Comparison of ENCODE assay signal across 35 mouse cellular contexts in the genomic region with DNA sequence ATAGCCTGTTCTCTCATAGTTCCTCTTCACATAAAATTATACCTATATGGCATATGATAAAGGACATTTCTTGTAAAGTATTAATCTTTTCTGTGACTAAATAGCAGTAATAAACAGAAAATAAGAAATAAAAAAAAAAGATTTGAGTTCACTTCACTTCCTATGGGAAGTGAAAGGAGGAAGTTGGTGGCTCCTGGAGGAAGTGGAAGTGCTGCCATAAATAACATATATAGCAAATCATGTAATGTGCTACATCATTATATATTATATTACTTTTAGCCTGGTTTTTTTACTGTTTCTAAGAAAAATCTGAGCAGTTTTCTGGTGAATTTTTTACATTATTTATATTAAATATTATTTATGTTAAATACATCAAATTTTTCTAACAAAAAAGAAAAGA.
"Had no signal": no experiment of that assay in that cellular context is flagged by ENCODE, and none has a peak within 500 bp of the region (broad histone marks: within the 10 kb centered on the region; RNA-seq: fewer than 3 reads in every experiment).

No protein-coding gene starts in this region.

- H3K36me3 ChIP-seq: heart, embryonic 10.5 days; heart, embryonic 12.5 days; heart, embryonic 13.5 days; heart, embryonic 15.5 days; hindbrain, embryonic 10.5 days; hindbrain, embryonic 12.5 days; hindbrain, embryonic 13.5 days; hindbrain, embryonic 15.5 days; intestine, embryonic 15.5 days; kidney, embryonic 15.5 days had no signal

- ATAC-seq: hindbrain, embryonic 16.5 days; hindbrain, postnatal 0 days; inflammation-experienced regulatory T-cells, adult 6 months; intestine, embryonic 15.5 days; intestine, embryonic 16.5 days; intestine, postnatal 0 days had no signal

- H3K4me3 ChIP-seq: heart, embryonic 10.5 days; heart, embryonic 12.5 days; heart, embryonic 13.5 days; heart, embryonic 15.5 days; hindbrain, embryonic 10.5 days; hindbrain, embryonic 12.5 days; hindbrain, embryonic 13.5 days; hindbrain, embryonic 15.5 days; intestine, embryonic 15.5 days; kidney, embryonic 15.5 days; layer of hippocampus, adult 2 months had no signal

- H3K9ac ChIP-seq: heart, embryonic 12.5 days; heart, embryonic 13.5 days; heart, embryonic 15.5 days; hindbrain, embryonic 12.5 days; hindbrain, embryonic 13.5 days; hindbrain, embryonic 14.5 days; hindbrain, embryonic 15.5 days; intestine, embryonic 15.5 days; kidney, embryonic 15.5 days had no signal

- H3K27me3 ChIP-seq: heart, embryonic 12.5 days; heart, embryonic 15.5 days; hindbrain, embryonic 12.5 days; hindbrain, embryonic 13.5 days; hindbrain, embryonic 15.5 days; intestine, embryonic 15.5 days; kidney, embryonic 15.5 days had no signal

- H3K4me1 ChIP-seq: heart, embryonic 10.5 days; heart, embryonic 12.5 days; heart, embryonic 13.5 days; heart, embryonic 15.5 days; hindbrain, embryonic 10.5 days; hindbrain, embryonic 13.5 days; hindbrain, embryonic 15.5 days; intestine, embryonic 15.5 days; kidney, embryonic 15.5 days had no signal

- DNase-seq: heart, postnatal 10 days; heart, postnatal 14 days; heart, postnatal 36 days; heart, postnatal 4 days; kidney, adult 11 months; kidney, adult 18-20 months; kidney, adult 2 months; kidney, adult 8-10 months; kidney, adult 9 months; kidney, postnatal 10 days; kidney, postnatal 14 days; kidney, postnatal 25 days; kidney, postnatal 36 days; kidney, postnatal 4 days; layer of hippocampus, adult 9-11 months; layer of hippocampus, postnatal 36 days had no signal

- H3K9me3 ChIP-seq: heart, embryonic 10.5 days; heart, embryonic 12.5 days; heart, embryonic 13.5 days; heart, embryonic 15.5 days; hindbrain, embryonic 10.5 days; hindbrain, embryonic 12.5 days; hindbrain, embryonic 13.5 days; hindbrain, embryonic 15.5 days; intestine, embryonic 15.5 days; kidney, embryonic 15.5 days had no signal

- H3K27ac ChIP-seq: heart, embryonic 10.5 days; heart, embryonic 13.5 days; heart, embryonic 15.5 days; hindbrain, embryonic 10.5 days; hindbrain, embryonic 12.5 days; hindbrain, embryonic 13.5 days; hindbrain, embryonic 14.5 days; hindbrain, embryonic 15.5 days; hindbrain, postnatal 0 days; intestine, embryonic 15.5 days; kidney, embryonic 15.5 days; kidney, postnatal 0 days; layer of hippocampus, adult 2 months had no signal

- H3K4me2 ChIP-seq: heart, embryonic 11.5 days; heart, embryonic 12.5 days; heart, embryonic 13.5 days; heart, embryonic 15.5 days; hindbrain, embryonic 12.5 days; hindbrain, embryonic 13.5 days; hindbrain, embryonic 14.5 days; hindbrain, embryonic 15.5 days; intestine, embryonic 15.5 days; kidney, embryonic 15.5 days had no signal
